Mouse (Mus musculus) lung, adult 2 months (tissue): ENCODE data around the gene Gm20388.

ENCODE experiments used
- CTCF ChIP-seq: fragments of 200-500 bp; IDR thresholded peaks from 2 replicates; pipeline ENCODE4 v1.5.1; 2011; ENCODE audit warnings: mild to moderate bottlenecking, low read length, control low read depth; ENCODE audit not compliant: insufficient read depth
- POLR2A ChIP-seq: fragments of 200-500 bp; IDR thresholded peaks from 2 replicates; pipeline ENCODE4 v1.6.1; 2011; ENCODE audit warnings: low read depth, mild to moderate bottlenecking, control low read depth, low read length, borderline replicate concordance; ENCODE audit errors: extremely low read depth

GRCm38 (mm10) chr8:123514781-123515539 is 3604.3 kb downstream of the Gm20388 start, which contains the start of gene Dbndd1:
- TF ChIP-seq CTCF = no peak
- no peak for TF ChIP-seq POLR2A
